Mouse (Mus musculus): ENCODE measurements around the gene Vmn1r50.
"Not testable (repeated sequence)": the region's sequence is repeated elsewhere in the genome, so short reads cannot be mapped to it uniquely, and the experiment has no call there.

Gene Vmn1r50

GRCm38 (mm10) chr6:90101130-90101529, at the start of gene Vmn1r50:
Gene Vmn1r50 (plus strand): TSS chr6:90101430.
- no peak for DNase-seq (ENCODE audit: inconsistent ontology term)

GRCm38 (mm10) chr6:90078406-90078805, 22.8 kb upstream of the Vmn1r50 start, which contains the start of gene Vmn1r49:
Gene Vmn1r49 (minus strand): TSS chr6:90078506.
- no peak for DNase-seq (ENCODE audit: inconsistent ontology term)

- peak; percentile 67 for DNase-seq (ENCODE audit: inconsistent ontology term)
These were observed 664 bp upstream of the Vmn1r50 start for GRCm38 (mm10) chr6:90100566-90100965.

- DNase-seq (ENCODE audit: inconsistent ontology term), result not testable (repeated sequence)
These were observed 21.1 kb downstream of the Vmn1r50 start, which contains the start of gene Vmn1r51 for GRCm38 (mm10) chr6:90122296-90122695. Gene Vmn1r51 (plus strand): TSS chr6:90122596.

Measured in Muller cell, postnatal 12 days (primary cell).